Mouse (Mus musculus): ENCODE measurements around the gene Kcnk1.

- TF ChIP-seq CTCF (IDR thresholded peaks at IDR 0.05; ENCODE audit: control insufficient read depth, insufficient read depth, insufficient read length) (no peak), MYOD1 (IDR thresholded peaks at IDR 0.05; ENCODE audit: control insufficient read depth, insufficient read length, low read depth) (no peak), USF1 (IDR thresholded peaks at IDR 0.05; ENCODE audit: low read depth) (no peak)
These were observed 14.1 kb upstream of the Kcnk1 start for GRCm38 (mm10) chr8:125980826-125981225.

Data from C2C12 (cell line).